8 mouse cellular contexts compared by ENCODE assay signal in genomic region chr6:85961101-85962091, GRCm38 (mm10). TPM values are rescaled to one million over a fixed set of nuclear protein-coding genes. Genes with fewer than 3 reads are reported as not detected.
DNase-seq lines count a peak whose midpoint lies in the region; ATAC-seq lines count a peak whose summit lies in the region.

Dusp11 (minus strand) TSS chr6:85961667.

- ATAC-seq in intestine, embryonic 14.5 days (replicated peaks; ENCODE audit: low FRiP score, low TSS enrichment, low read depth), result peak; percentile 96

- peak within 1 kb of the TSS; percentile 97 for H3K27ac ChIP-seq in intestine, embryonic 14.5 days (ENCODE audit: low read depth)

- no peaks in the 10 kb centered on the region for H3K9me3 ChIP-seq in intestine, embryonic 14.5 days (ENCODE audit: control insufficient read depth, low read length)

- under 1% methylated on average over 70 of the region's 70 CpGs for WGBS in intestine, embryonic 14.5 days

- peaks cover 5% of the 10 kb centered on the region; the same call in 1 of the 2 replicates for H3K4me1 ChIP-seq in intestine, embryonic 14.5 days (replicated peaks; ENCODE audit: control insufficient read depth, insufficient read depth, low read length)

- H3K27me3 ChIP-seq in intestine, embryonic 14.5 days (replicated peaks; ENCODE audit: control insufficient read depth, insufficient read depth, low read length), result no peaks in the 10 kb centered on the region

- peaks cover 29% of the 10 kb centered on the region for H3K36me3 ChIP-seq in intestine, embryonic 14.5 days (ENCODE audit: control insufficient read depth, insufficient read depth, low read length)

- peak; percentile 95 to 98 for DNase-seq in adrenal gland, adult (ENCODE audit: inconsistent age in 2 of 2, low spot score in 1 of 2)
- DNase-seq in embryo, embryonic 10.5 days (ENCODE audit: low spot score), result peak; percentile 95
- peak; percentile 89 for DNase-seq in gastrocnemius, postnatal 25 days
- DNase-seq in intestine, embryonic 14.5 days (ENCODE audit: low spot score), result peak; percentile 94
- DNase-seq in left cerebral cortex, postnatal 14 days (ENCODE audit: low spot score in 2 of 2), result peak; percentile 94 to 95
- peak; percentile 94 for DNase-seq in mesoderm, embryonic 11.5 days (ENCODE audit: low read depth, low spot score)
- DNase-seq in right cerebral cortex, postnatal 36 days (ENCODE audit: low spot score in 2 of 2), result peak; percentile 88 to 91
- peak; percentile 92 for DNase-seq in yolk sac, embryonic 10.5 days (ENCODE audit: low spot score)

- H3K9ac ChIP-seq in intestine, embryonic 14.5 days (ENCODE audit: low read length), result peak within 1 kb of the TSS; percentile 88

- intact Hi-C loops in left cerebral cortex, postnatal 14 days (cut with DNase I), result loop anchor here (5.0 kb wide), 1 partner anchor 46 kb away; no protein-coding TSS in a partner anchor

- peak within 1 kb of the TSS; percentile 78 for H3K4me3 ChIP-seq in intestine, embryonic 14.5 days (ENCODE audit: low read depth, low read length)

- H3K4me2 ChIP-seq in intestine, embryonic 14.5 days (ENCODE audit: low read length), result peak within 1 kb of the TSS; percentile 68

RNA-seq across cellular contexts. Expression of gene Dusp11, which starts in this region (rescaled TPM):
- total RNA-seq in gastrocnemius, postnatal 25 days (2021), result 10 to 100 TPM; 34.9 TPM
- 42.5 and 44.1 TPM in 2 replicates for polyA plus RNA-seq in intestine, embryonic 14.5 days (2014; fragmentation: Nextera tagmentation; extraction: Ambion mirVana)
- 10 to 100 TPM; 75.4 to 78.5 TPM for total RNA-seq in left cerebral cortex, postnatal 14 days (2021)

Comparison
In these comparisons a context has a peak if more than half of its experiments do, and no peak if none do; other contexts are left out.
1. Peak in every context shown above with its lines: DNase-seq, ATAC-seq, H3K4me3 ChIP-seq and H3K27ac ChIP-seq.